Mouse (Mus musculus) lung, postnatal 0 days (tissue): ENCODE measurements around the gene Cers5.

Experiments used
- CTCF ChIP-seq: IDR thresholded peaks from 2 replicates; pipeline ENCODE4 v1.5.1; 2016; ENCODE audit warnings: antibody characterized with exemption, mild to moderate bottlenecking
- EP300 ChIP-seq: IDR thresholded peaks from 2 replicates; pipeline ENCODE4 v1.6.1; 2016; ENCODE audit warnings: antibody characterized with exemption, mild to moderate bottlenecking, control low read depth

GRCm38 (mm10) chr15:99728211-99728610 is 44.5 kb downstream of the Cers5 start:
- TF ChIP-seq EP300 (no peak), CTCF (no peak)
